Mouse (Mus musculus) gastrocnemius, postnatal 4 days (tissue): ENCODE data around the gene Tcaim. TPM values are rescaled to one million over a fixed set of nuclear protein-coding genes. Genes with fewer than 3 reads are reported as not detected.
"Not testable (repeated sequence)": the region's sequence is repeated elsewhere in the genome, so short reads cannot be mapped to it uniquely, and the experiment has no call there.

Experiments used
- DNase-seq, 2 experiments: peaks; one replicate each; pipeline ENCODE4 v3.0.0; 2021 to 2022; ENCODE audit warnings: low spot score in 2 of 2, mixed read lengths in 2 of 2
- total RNA-seq, 2 experiments: library from RNA; stranded (reverse); gene quantifications; 2 replicates each; pipeline ENCODE4 v1.2.3; 2021

Tcaim gene
- total RNA-seq, 2 experiments from 2014 or later: 12.7 to 19.9 TPM

DNA sequence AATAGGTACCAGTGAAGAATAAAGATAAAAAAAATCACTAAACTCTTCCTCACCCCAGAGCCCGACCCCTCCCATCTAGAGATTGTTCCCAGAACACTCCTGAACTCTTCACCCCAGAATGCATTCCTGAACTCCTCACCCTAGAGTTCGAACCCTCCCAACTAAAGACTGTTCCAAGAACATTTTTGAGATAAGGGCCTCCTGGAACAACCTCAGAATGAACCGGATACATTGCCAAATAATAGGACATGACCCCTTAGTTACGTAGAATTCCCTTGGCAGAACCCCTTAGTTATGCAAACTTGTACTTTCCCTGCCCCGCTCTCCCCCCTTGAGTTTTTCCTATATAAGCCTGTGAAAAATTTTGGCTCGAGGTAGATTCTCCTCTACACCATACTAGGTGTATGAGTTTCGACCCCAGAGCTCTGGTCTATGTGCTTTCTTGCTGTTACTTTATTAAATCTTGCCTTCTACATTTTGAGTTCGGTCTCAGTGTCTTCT is 42.5 kb downstream of the Tcaim start:
- DNase-seq: not testable (repeated sequence)

DNA sequence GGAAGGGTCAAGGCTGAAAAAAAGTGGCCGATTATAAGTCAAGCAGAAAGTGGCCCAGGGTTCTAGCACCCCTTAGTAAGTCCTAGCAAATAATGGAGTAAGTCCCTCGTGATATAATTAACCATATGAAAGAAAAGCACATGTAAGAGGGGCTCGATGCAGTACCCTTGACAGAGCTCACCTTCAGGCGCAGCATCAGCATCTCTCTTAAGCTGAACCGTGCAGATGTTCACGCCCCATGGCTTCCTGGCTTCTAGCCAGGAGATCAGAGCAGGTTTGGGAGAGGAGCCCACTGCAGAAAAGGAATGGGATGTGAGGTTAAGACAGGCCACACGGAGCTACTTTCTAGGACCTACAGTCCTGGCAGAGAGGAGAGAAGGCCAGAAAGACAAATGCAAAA is 49.2 kb downstream of the Tcaim start:
- DNase-seq: no peak

DNA sequence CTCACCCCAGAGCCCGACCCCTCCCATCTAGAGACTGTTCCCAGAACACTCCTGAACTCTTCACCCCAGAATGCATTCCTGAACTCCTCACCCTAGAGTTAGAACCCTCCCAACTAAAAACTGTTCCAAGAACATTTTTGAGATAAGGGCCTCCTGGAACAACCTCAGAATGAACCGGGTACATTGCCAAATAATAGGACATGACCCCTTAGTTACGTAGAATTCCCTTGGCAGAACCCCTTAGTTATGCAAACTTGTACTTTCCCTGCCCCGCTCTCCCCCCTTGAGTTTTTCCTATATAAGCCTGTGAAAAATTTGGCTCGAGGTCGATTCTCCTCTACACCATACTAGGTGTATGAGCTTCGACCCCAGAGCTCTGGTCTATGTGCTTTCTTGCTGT is 49.8 kb downstream of the Tcaim start:
- not testable (repeated sequence) for DNase-seq

DNA sequence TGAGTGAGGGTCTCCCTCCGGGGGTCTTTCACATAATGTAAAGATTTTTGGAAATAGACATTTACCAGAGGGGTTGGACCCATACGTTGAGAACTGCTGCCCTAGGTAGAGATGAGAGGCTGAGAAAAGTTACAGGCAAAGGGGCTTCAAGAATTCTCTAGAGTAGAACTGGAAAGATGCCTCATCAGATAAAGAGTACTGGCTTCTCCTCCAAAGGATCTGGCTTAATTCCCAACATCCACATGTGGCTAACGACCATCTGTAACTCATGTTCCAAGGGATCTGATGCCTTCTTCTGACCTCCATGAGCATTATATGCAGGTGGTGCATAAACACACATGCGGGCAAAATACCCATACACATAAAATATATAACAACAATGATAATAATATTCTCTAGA is 50.3 kb downstream of the Tcaim start:
- no peak for DNase-seq

DNA sequence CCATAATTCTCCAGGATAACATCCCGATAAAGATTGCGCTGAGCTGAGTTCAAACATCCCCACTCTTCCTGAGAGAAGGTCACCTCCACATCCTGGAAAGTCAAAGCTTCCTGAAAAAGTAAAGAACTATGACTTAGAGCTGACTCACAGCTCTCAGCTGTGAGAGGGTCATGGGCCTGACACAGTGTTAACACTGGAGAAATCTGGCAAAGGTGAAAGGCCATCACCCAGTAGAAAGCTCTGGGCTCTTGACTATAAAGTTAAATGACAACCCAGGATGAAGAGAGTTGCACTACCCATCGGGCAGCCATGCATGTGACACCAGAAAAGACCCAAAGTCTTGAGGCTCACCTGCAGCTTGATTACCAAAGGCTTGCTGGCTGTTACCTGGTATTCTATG is 51.4 kb downstream of the Tcaim start:
- DNase-seq: no peak

DNA sequence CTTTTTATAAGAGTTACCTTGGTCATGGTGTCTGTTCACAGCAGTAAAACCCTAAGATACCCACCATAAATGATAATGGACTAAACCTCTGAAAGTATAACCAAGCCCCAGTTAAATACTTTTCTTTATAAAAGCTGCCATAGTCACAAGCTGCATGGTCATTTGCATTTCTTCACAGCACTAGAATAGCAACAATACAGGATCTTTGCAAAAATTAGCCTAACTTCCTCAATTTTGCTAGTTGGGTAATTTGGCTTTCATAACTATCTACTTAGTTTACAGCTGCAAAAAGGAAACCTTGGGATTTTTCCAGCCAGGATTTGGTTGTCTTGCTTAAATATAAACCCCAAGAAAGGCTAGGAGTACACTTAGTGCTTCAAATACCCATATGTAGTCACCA is 55.4 kb downstream of the Tcaim start:
- DNase-seq: no peak

DNA sequence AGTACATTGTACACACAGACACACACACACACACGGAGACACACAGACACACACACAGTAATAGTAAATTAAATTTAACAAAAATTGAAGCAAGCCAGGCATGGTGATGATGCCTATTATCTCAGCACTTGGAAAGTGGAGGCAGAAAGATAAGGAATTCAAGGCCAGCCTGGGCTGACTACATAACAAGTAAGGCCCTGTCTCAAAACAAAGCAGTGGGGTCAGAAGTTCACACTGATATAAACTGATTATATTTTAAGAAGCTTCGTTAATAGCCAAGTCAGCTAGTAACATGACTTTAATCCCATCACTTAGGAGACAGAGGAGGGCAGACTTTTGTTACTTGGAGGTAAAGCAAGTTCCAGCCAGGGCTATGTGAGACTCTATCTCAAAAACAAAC is 58.4 kb downstream of the Tcaim start:
- DNase-seq: no peak

DNA sequence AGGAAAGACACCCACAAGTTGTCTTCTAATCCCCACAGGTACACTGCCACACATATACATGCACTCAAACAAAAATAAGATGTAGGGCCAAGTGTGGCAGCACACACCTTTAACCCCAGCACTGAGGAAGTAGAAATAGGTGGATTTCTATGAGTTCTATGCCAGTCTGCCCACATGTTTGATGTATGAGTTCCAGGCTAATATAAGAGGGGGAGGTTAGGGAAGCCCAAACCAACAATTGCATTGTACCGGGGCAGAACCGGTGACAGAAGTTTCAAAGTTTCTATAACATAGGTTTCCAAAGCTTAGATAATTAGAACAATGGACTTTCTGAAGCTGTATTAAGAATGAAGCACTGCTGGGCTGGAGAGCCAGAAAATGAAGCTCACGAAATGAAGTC is 59.5 kb downstream of the Tcaim start:
- no peak for DNase-seq

DNA sequence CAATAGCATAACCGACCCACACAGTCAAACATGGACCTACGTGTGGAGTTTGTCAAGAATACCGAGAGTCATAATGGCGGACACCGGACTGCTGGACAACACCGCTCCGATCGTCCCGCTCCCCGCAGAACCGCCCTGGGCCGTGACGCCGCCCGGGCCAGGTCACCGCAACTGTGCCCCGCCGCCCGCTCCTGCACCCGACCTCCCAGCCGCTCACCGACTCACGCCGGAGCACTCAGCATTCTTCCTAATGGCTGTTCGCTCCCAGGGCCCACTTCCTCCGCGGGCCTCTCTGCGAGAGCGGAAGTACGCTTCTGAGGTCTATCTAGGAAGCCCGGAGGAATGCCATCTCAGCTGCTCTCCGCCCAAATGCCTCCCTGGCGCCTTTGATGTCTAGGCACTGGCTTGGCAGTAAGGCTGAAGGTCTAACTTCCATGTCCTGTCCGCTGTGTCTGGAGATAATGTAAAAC is 60.4 kb downstream of the Tcaim start, which contains the start of gene Zfp445:
Zfp445 (minus strand) TSS at position 310 of the 470 bp plus-strand sequence.
- DNase-seq: peak; percentile 41 to 80

DNA sequence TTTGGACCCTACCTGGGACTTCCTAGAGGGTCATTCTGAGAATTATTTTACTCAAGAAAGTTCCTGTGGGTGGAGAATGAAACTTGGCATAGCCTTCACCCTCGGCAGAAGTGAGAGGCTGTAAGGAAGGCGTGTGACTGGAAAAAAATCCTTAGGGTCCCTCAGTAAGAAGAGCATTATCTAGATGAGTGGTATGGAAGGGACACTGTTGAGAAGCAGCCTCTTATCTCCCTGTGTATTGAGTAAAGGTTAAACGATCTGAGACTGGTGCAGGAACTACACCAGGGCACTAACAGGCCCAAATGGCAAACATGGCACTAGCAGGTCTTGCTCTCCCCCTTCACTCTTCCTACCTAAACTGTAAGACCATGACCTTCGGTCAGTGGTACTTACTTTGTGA is 60.9 kb downstream of the Tcaim start:
- DNase-seq: no peak

DNA sequence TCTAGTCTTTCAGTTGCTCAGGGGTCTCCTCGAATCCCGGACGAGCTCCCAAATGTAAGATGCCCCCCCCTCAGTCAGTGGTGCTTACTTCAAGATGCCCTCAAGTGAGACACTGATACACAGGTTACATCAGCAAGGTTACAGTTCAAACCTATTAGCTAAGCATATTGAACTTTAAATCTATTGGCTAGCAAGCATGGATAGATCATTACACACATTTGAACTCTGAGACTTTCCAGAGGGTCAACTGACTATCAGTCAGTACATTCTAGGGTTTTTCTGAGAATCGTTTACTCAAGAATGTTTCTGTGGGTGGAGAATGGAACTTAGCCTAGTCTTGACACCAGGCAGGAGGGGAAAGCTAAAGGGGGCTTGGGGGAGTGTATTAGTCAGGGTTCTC is 67.3 kb downstream of the Tcaim start:
- no peak for DNase-seq

DNA sequence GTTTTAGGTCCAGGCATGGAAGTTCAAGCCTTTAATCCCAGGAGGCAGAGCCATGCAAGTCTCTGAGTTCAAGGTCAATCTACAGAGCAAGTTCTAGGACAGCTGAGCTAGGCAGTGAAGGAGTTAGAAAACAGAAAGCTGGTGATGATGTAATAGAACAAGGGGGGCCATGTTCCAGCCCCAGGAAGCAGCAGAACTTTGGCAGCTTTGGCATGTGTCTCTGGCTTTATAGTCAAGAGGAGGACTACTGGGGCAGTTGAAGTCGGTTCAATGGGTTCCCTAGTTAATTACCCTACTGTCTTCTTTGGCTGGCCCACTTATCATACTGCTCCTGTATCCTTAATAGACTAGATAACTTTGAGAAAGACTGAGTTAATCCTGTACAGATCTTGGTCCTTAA is 69.3 kb downstream of the Tcaim start:
- DNase-seq: no peak

DNA sequence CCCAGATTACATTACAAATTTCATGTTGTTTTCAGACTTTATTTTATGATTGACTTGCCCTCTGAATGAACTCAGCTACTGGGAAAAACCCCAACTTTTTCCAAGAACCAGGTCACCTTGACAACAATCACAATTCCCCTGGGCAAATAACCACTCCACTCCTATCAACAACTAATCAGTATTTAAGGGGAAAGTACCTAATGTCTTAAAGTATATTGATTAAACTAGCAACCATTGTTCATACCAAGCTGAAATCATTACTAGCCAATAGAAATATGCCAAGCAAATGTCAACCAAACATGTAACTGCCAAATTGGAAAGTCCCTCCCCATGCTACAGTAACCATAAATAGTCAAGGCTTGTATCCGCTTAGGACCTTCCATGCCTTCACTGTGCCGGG is 69.8 kb downstream of the Tcaim start:
- DNase-seq: no peak

DNA sequence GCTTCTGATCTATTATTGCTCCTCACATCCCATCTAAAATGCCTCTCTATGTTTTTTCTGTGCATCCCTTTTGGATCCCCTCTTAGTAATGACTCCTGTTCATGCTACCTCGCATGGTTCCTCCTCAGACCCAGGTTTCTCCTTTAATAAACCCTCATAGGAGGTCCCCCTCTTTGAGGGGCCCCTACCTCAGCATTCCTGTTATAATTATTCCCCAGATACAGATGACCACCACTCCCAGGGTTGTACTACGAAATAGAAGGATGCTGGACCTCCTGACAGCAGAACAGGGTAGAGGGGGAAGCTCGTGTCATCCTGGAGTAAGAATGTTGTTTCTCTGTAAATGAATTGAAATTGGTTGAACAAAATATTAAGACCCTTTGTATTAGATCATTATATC is 80.0 kb downstream of the Tcaim start, which contains the start of gene Zkscan7:
Zkscan7 (plus strand) TSS at position 301 of the 400 bp plus-strand sequence.
- no peak for DNase-seq

Other genes starting within 250 kb of the Tcaim start
- gene Topaz1, start 58.2 kb upstream of the Tcaim start, total RNA-seq: not detected
- gene Gm35549, start 38.5 kb downstream of the Tcaim start, total RNA-seq: not detected
- 10 to 100 TPM; 65.9 to 76.5 TPM for gene Zfp445, start 60.5 kb downstream of the Tcaim start, total RNA-seq
- 1 to 10 TPM; 5.6 to 6.0 TPM for gene Zkscan7, start 80.1 kb downstream of the Tcaim start, total RNA-seq
- gene Zfp105, start 117.5 kb downstream of the Tcaim start, total RNA-seq: 10 to 100 TPM; 10.6 to 11.7 TPM
- 10 to 100 TPM; 18.1 to 20.7 TPM for gene 1110059G10Rik, start 145.5 kb downstream of the Tcaim start, total RNA-seq
- gene Kif15, start 145.5 kb downstream of the Tcaim start, total RNA-seq: 10 to 100 TPM; 14.5 to 19.4 TPM
- 10 to 100 TPM; 10.4 to 12.0 TPM for gene Tmem42, start 215.8 kb downstream of the Tcaim start, total RNA-seq
- gene Tgm4, start 229.2 kb downstream of the Tcaim start, total RNA-seq: under 1 TPM in 1 of 2 experiments, not detected in 1; 0.29 TPM